Mouse (Mus musculus) left cerebral cortex, adult 2 months (tissue): ENCODE data around the gene Zdhhc22. TPM values are rescaled to one million over a fixed set of nuclear protein-coding genes. Genes with fewer than 3 reads are reported as not detected.

Experiments used
- DNase-seq, 2 experiments: peaks; one replicate each; pipeline ENCODE4 v3.0.0; 2021 to 2022; ENCODE audit warnings: low spot score in 2 of 2, mixed read lengths in 1 of 2; ENCODE audit errors: extremely low spot score in 1 of 2
- H3K27ac ChIP-seq: fragments of 200-600 bp; 2 replicates; pipeline ENCODE4 v1.8.1; 2022
- H3K4me3 ChIP-seq: fragments of 200-600 bp; 2 replicates; pipeline ENCODE4 v1.8.1; 2022
- CTCF ChIP-seq: fragments of 200-600 bp; IDR thresholded peaks from 2 replicates; pipeline ENCODE4 v1.8.1; 2022; ENCODE audit warnings: antibody characterized with exemption, mild to moderate bottlenecking, moderate library complexity
- intact Hi-C: fragments of 180-260 bp; cut with DNase I; formaldehyde crosslinking; loops from one replicate; pipeline ENCODE4 v1.15.1; 2025
- microRNA-seq, 2 experiments: library from miRNA; unstranded; fragments of <30 nt; microRNA quantifications; one replicate each; pipeline ENCODE4 v1.2.0; 2021
- total RNA-seq, 2 experiments: library from RNA; stranded (reverse); gene quantifications; 2 replicates each; pipeline ENCODE4 v1.2.3; 2021

Zdhhc22 gene
- total RNA-seq, 2 experiments from 2014 or later = 59.1 to 61.3 TPM

GRCm38 (mm10) chr12:86941173-86941572 is 49.1 kb downstream of the Zdhhc22 start:
- H3K4me3 ChIP-seq = 0 out of 2 replicates have a peak overlapping the region, but pooled peaks have one; percentile 0
- DNase-seq = no peak
- TF ChIP-seq CTCF = no peak; the same call in none of the 2 replicates
- peak overlapping the region; percentile 72 for H3K27ac ChIP-seq
- intact Hi-C loops = no loop called here

- DNase-seq = no peak
- no peak for TF ChIP-seq CTCF
- no peak overlapping the region for H3K4me3 ChIP-seq
- intact Hi-C loops = no loop called here
- no peak overlapping the region; the same call in 1 of the 2 replicates for H3K27ac ChIP-seq
These were observed 51.7 kb downstream of the Zdhhc22 start for GRCm38 (mm10) chr12:86938571-86938970.

GRCm38 (mm10) chr12:86936587-86937343 is 53.5 kb downstream of the Zdhhc22 start:
- Histone ChIP-seq H3K4me3 (no peak overlapping the region), H3K27ac (no peak overlapping the region)
- DNase-seq = no peak
- TF ChIP-seq CTCF = no peak
- intact Hi-C loops = no loop called here

GRCm38 (mm10) chr12:86935692-86936282 is 54.4 kb downstream of the Zdhhc22 start:
- H3K27ac ChIP-seq = no peak overlapping the region
- no peak overlapping the region for H3K4me3 ChIP-seq
- intact Hi-C loops = no loop called here
- no peak for TF ChIP-seq CTCF
- DNase-seq = no peak

- Histone ChIP-seq H3K27ac (no peak overlapping the region), H3K4me3 (no peak overlapping the region)
- intact Hi-C loops = no loop called here
- no peak for TF ChIP-seq CTCF
- DNase-seq = no peak
These were observed 55.5 kb downstream of the Zdhhc22 start for GRCm38 (mm10) chr12:86934748-86935147.

GRCm38 (mm10) chr12:86932575-86932952 is 57.7 kb downstream of the Zdhhc22 start:
- intact Hi-C loops = no loop called here
- Histone ChIP-seq H3K27ac (peak overlapping the region; percentile 70), H3K4me3 (no peak overlapping the region)
- no peak for DNase-seq
- TF ChIP-seq CTCF = no peak

- intact Hi-C loops = no loop called here
- TF ChIP-seq CTCF = no peak
- no peak for DNase-seq
- Histone ChIP-seq H3K27ac (peak overlapping the region; percentile 70), H3K4me3 (no peak overlapping the region)
These were observed 58.2 kb downstream of the Zdhhc22 start for GRCm38 (mm10) chr12:86931919-86932574.

GRCm38 (mm10) chr12:86930934-86931729 is 59.1 kb downstream of the Zdhhc22 start:
- Histone ChIP-seq H3K27ac (peak overlapping the region; percentile 58), H3K4me3 (no peak overlapping the region)
- no peak for DNase-seq
- no peak for TF ChIP-seq CTCF
- intact Hi-C loops = no loop called here

Small RNAs within 50 kb of the gene (microRNA-seq; reads per million reads assigned to microRNA genes)
- gene Gm25847 = 0 reads per million in 2 experiments

Other genes with a start within 250 kb of the Zdhhc22 start
- gene Irf2bpl, start 105.6 kb downstream of the Zdhhc22 start, total RNA-seq = 10 to 100 TPM; 74.3 to 80.8 TPM
- 10 to 100 TPM; 79.8 to 91.6 TPM for gene Cipc, start 43.4 kb downstream of the Zdhhc22 start, total RNA-seq
- 10 to 100 TPM; 41.7 to 43.8 TPM for gene Tmem63c, start 30.9 kb upstream of the Zdhhc22 start, total RNA-seq
- 1 to 10 TPM; 9.1 to 9.4 TPM for gene Ngb, start 112.1 kb upstream of the Zdhhc22 start, total RNA-seq
- gene Gstz1, start 156.7 kb upstream of the Zdhhc22 start, total RNA-seq = 10 to 100 TPM; 48.9 to 50.3 TPM
- 10 to 100 TPM; 16.4 to 19.6 TPM for gene Pomt2, start 157.5 kb upstream of the Zdhhc22 start, total RNA-seq
- 1 to 10 TPM; 4.7 TPM for gene Samd15, start 209.3 kb upstream of the Zdhhc22 start, total RNA-seq
- 10 to 100 TPM; 27.5 to 29.5 TPM for gene Tmed8, start 210.0 kb upstream of the Zdhhc22 start, total RNA-seq
- 1 to 10 TPM; 1.1 to 3.8 TPM for gene Noxred1, start 248.3 kb upstream of the Zdhhc22 start, total RNA-seq